Mouse (Mus musculus) forebrain, embryonic 16.5 days (tissue): ENCODE measurements around the gene Plekha6. TPM values are rescaled to one million over a fixed set of nuclear protein-coding genes. Genes with fewer than 3 reads are reported as not detected.
A peak's percentile ranks its signal among the peaks of the same experiment; 100 is the strongest.

Source experiments
- ATAC-seq: fragments of 200-750 bp; cut with Nextera tagmentation; 2 replicates; pipeline ENCODE4 v1.8.0; 2017; ENCODE audit warnings: mild to moderate bottlenecking, moderate library complexity
- H3K27ac ChIP-seq: fragments of 300-500 bp; sonication (generic); 2 replicates; pipeline ENCODE4 v1.5.1; 2014; ENCODE audit warnings: low read length, control low read depth
- H3K27me3 ChIP-seq: fragments of 300-500 bp; sonication (generic); replicated peaks from 2 replicates; pipeline ENCODE4 v1.6.1; 2014; ENCODE audit warnings: low read length; ENCODE audit not compliant: control insufficient read depth, insufficient read depth
- H3K36me3 ChIP-seq: fragments of 300-500 bp; sonication (generic); 2 replicates; pipeline ENCODE4 v1.6.1; 2014; ENCODE audit not compliant: control insufficient read depth, insufficient read depth
- H3K4me1 ChIP-seq: fragments of 300-500 bp; sonication (generic); replicated peaks from 2 replicates; pipeline ENCODE4 v1.6.1; 2014; ENCODE audit warnings: low read length; ENCODE audit not compliant: control insufficient read depth, insufficient read depth
- H3K4me2 ChIP-seq: fragments of 300-500 bp; sonication (generic); 2 replicates; pipeline ENCODE4 v1.6.1; 2014; ENCODE audit warnings: mild to moderate bottlenecking, low read length, control low read depth
- H3K4me3 ChIP-seq: fragments of 300-500 bp; sonication (generic); replicated peaks from 2 replicates; pipeline ENCODE4 v1.5.1; 2014; ENCODE audit warnings: mild to moderate bottlenecking, low read length, control low read depth
- H3K9ac ChIP-seq: fragments of 300-500 bp; sonication (generic); replicated peaks from 2 replicates; pipeline ENCODE4 v1.6.1; 2014; ENCODE audit warnings: low read depth, low read length, control low read depth
- H3K9me3 ChIP-seq: fragments of 300-500 bp; sonication (generic); 2 replicates; pipeline ENCODE4 v1.6.1; 2016; ENCODE audit warnings: low read length; ENCODE audit not compliant: control insufficient read depth
- WGBS: fragments of 180-500 bp; shearing (Covaris S2); extraction: QIAGEN DNeasy Blood & Tissue Kit; methylation state at CpG from one replicate; pipeline ENCODE4 v1.1.7; 2014; 5-methylcytosine and 5-hydroxymethylcytosine counted together
- polyA plus RNA-seq: library from polyadenylated mRNA; unstranded; fragments of >200 nt; fragmentation: Nextera tagmentation; extraction: Ambion mirVana; gene quantifications from 2 replicates; pipeline ENCODE4 v1.2.1, GENCODE M21; 2015

The Plekha6 gene
- polyA plus RNA-seq, 1 experiment from 2014 or later: 11.7 TPM

DNA sequence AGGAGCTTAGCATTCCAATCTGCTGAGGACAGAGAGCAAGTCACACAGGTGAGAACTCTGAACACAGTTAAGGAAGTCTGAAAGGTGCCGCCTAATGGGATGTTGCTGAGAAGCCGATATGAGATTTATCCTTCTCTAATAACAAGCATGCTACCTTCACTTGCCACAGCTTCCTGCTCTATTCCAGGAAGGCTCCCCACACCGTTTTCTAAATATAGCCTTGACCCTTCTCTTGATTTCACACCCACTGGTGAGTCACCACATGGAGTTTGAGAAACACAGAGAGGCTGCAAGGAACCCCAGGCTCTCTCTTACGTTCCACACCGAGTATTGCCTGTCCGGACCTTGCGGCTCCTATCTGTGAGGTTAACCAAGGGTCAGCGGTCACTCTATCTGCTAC, 24.7 kb downstream of the Plekha6 start:
- 76% methylated on average over 8 of the region's 8 CpGs for WGBS
- Histone ChIP-seq H3K4me3 (no peak overlapping the region), H3K4me2 (no peak overlapping the region), H3K36me3 (no peaks in the 10 kb centered on the region), H3K27ac (peak overlapping the region; percentile 73), H3K9ac (no peak overlapping the region), H3K27me3 (peaks cover 9% of the 10 kb centered on the region), H3K4me1 (peaks cover 17% of the 10 kb centered on the region), H3K9me3 (no peaks in the 10 kb centered on the region)
- no peak for ATAC-seq

DNA sequence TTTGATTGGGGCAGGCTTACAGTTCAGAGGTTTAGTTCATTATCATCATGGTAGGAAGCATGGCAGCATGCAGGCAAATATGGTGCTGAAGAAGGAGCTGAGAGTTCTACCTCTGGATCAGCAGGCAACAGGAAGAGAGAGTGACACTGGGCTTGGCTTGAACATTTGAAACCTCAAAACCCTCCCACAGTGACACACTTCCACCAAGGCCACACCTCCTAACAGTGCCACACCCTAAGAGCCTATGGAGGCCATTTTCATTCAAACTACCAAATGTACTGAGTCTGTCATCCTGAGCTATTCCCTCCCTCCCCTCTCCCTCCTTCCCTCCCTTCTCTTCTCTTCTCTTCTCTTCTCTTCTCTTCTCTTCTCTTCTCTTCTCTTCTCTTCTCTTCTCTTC, 25.5 kb downstream of the Plekha6 start:
- Histone ChIP-seq H3K4me1 (peaks cover 17% of the 10 kb centered on the region), H3K9me3 (no peaks in the 10 kb centered on the region), H3K27me3 (peaks cover 12% of the 10 kb centered on the region), H3K27ac (no peak overlapping the region), H3K36me3 (no peaks in the 10 kb centered on the region), H3K4me2 (no peak overlapping the region), H3K9ac (no peak overlapping the region), H3K4me3 (no peak overlapping the region)
- no peak for ATAC-seq

DNA sequence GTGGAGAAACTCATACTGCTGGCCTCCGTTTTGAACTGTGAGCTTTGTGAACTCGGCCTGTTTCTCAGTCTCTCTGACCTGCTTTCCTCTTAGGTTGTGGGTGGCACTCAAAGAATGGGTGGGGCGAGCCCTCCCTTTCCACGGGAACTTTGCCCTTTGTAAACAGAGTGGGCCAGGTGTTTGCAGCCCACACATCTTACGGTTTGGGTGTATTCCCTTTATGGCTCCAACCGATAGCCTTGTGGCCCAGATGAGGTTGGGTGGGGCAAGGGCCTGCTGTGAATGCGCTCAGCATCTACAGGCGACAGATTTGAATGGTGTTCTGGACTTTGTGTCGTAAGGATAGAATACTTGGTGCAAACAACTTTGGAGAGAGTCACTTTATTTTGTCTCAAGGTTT, 26.5 kb downstream of the Plekha6 start:
- H3K27me3 ChIP-seq: peaks cover 15% of the 10 kb centered on the region
- no peaks in the 10 kb centered on the region for H3K36me3 ChIP-seq
- H3K4me2 ChIP-seq: no peak overlapping the region
- no peak overlapping the region for H3K9ac ChIP-seq
- H3K9me3 ChIP-seq: no peaks in the 10 kb centered on the region
- no peak for ATAC-seq
- no peak overlapping the region for H3K4me3 ChIP-seq
- H3K27ac ChIP-seq: no peak overlapping the region
- WGBS: 91% methylated on average over 9 of the region's 9 CpGs
- H3K4me1 ChIP-seq: peaks cover 17% of the 10 kb centered on the region

DNA sequence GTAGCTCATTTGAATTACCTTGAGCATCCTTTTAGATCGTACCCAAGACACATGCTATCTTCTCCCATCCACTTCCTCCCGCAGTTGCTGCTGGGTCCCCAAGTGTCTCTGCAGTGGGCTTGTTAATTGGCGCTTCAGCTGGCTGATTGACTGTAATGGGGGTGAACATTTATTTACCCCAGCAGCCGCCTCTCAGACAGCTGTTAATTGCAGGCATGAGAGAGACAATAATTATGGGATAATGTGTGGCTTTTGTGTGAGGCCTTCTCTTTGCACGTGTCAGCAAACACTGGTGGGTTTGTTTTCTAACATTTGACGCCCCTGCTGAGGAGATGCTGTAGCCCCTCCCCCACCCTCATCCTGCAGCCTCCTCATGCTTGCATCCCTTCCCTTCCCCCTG, 32.2 kb downstream of the Plekha6 start:
- H3K27ac ChIP-seq: no peak overlapping the region
- H3K9ac ChIP-seq: no peak overlapping the region
- H3K4me3 ChIP-seq: no peak overlapping the region
- no peak overlapping the region for H3K4me2 ChIP-seq
- WGBS: 9% methylated on average over 6 of the region's 6 CpGs
- H3K9me3 ChIP-seq: no peaks in the 10 kb centered on the region
- ATAC-seq: peak; percentile 83
- H3K36me3 ChIP-seq: no peaks in the 10 kb centered on the region
- peaks cover 18% of the 10 kb centered on the region for H3K27me3 ChIP-seq
- peaks cover 20% of the 10 kb centered on the region for H3K4me1 ChIP-seq

DNA sequence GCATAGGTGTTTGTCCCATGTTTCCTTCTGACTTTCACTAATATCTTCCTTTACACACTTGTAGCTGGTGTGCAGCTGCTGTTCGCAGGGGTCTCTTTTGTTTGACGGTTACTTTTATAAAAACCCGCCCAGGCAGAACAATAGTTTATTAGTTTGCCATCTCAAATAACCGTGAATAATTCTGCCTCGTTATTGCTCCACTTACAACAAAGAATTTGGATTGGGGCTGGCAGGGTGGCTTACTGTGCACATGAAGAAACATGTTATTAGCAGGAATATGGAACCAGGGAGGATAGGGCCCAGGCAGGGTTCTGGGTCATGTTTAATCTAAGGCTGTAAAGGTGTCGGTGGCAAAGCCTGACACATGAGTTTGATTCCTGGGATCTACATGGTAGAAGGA, 33.3 kb downstream of the Plekha6 start:
- no peak overlapping the region for H3K4me2 ChIP-seq
- H3K36me3 ChIP-seq: no peaks in the 10 kb centered on the region
- WGBS: 19% methylated on average over 6 of the region's 6 CpGs
- H3K9ac ChIP-seq: no peak overlapping the region
- H3K27ac ChIP-seq: no peak overlapping the region
- peaks cover 20% of the 10 kb centered on the region for H3K4me1 ChIP-seq
- no peak for ATAC-seq
- H3K27me3 ChIP-seq: peaks cover 18% of the 10 kb centered on the region
- H3K4me3 ChIP-seq: no peak overlapping the region
- H3K9me3 ChIP-seq: no peaks in the 10 kb centered on the region

DNA sequence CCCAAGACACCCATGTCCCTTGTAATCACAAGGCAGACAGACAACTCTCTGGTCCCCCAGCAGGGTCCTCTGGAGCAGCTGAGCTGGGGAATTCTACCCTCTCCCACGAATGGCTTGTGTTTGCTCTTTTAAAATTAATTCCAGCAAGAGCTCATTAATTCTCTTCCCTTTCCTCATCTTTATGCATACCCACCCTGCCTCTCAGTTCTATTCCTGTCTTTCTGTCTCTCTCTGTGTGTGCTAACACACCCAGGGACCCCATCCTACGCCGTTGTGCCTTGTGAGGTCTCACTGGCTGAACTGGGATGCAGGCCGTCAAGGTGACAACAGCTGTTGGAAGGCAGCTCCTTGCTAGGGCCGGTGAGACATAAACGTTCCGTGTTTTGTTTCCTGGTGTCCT, 35.7 kb downstream of the Plekha6 start:
- peaks cover 4% of the 10 kb centered on the region; the same call in 1 of the 2 replicates for H3K27me3 ChIP-seq
- no peaks in the 10 kb centered on the region for H3K9me3 ChIP-seq
- peaks cover 20% of the 10 kb centered on the region for H3K4me1 ChIP-seq
- H3K4me2 ChIP-seq: no peak overlapping the region
- H3K27ac ChIP-seq: no peak overlapping the region
- ATAC-seq: 0 out of 2 replicates have a peak, but pooled peaks have one; percentile 51
- H3K9ac ChIP-seq: no peak overlapping the region
- no peaks in the 10 kb centered on the region for H3K36me3 ChIP-seq
- H3K4me3 ChIP-seq: no peak overlapping the region
- WGBS: 44% methylated on average over 7 of the region's 7 CpGs

DNA sequence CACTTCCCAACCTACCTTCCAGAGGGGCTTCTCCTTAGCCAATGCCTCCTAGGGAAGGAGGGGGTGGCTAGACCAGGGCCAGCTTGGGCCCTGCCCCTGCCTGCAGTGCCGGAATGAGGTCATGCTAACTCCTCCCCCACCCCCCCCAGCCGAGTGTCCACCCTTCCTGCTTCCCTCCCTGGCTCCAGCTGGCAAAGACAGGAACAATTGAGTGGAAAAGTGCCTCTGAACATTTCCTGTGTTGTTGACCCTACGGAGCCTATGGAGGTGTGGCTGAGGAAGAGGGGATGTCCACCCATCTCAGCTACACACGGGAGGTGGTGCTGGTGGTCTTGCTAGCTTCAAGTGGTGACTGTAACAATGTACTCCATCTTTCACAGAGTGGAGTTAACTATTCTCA, 37.5 kb downstream of the Plekha6 start:
- H3K9me3 ChIP-seq: no peaks in the 10 kb centered on the region
- no peak overlapping the region for H3K4me2 ChIP-seq
- H3K36me3 ChIP-seq: no peaks in the 10 kb centered on the region
- no peak overlapping the region for H3K27ac ChIP-seq
- H3K4me1 ChIP-seq: peaks cover 19% of the 10 kb centered on the region
- peaks cover 3% of the 10 kb centered on the region; the same call in 1 of the 2 replicates for H3K27me3 ChIP-seq
- no peak overlapping the region for H3K4me3 ChIP-seq
- no peak for ATAC-seq
- WGBS: 43% methylated on average over 4 of the region's 4 CpGs
- no peak overlapping the region for H3K9ac ChIP-seq

DNA sequence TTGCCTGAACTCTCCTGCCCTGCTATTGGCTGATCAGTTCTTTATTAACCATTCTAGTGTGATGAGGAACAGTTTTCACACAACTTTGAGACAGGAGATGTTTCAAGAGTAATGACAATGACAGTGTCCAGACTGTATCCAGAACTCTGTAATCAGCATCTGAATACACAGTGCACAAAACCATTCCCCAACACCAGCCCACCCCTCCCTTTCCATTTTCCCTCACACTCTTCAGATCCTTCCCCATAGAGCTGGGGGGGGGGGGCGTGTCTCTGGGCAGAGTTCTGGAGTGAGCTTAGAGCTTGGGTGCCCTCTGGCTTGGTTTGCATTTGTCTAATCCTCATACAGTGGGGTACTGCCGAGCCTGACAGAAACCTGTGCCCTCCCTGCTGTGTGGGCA, 39.7 kb downstream of the Plekha6 start:
- Histone ChIP-seq H3K4me1 (peaks cover 23% of the 10 kb centered on the region), H3K4me3 (no peak overlapping the region), H3K9me3 (no peaks in the 10 kb centered on the region), H3K27me3 (peaks cover 3% of the 10 kb centered on the region; the same call in 1 of the 2 replicates), H3K36me3 (no peaks in the 10 kb centered on the region), H3K9ac (no peak overlapping the region), H3K4me2 (no peak overlapping the region), H3K27ac (no peak overlapping the region)
- no peak for ATAC-seq
- 29% methylated on average over 2 of the region's 2 CpGs for WGBS

DNA sequence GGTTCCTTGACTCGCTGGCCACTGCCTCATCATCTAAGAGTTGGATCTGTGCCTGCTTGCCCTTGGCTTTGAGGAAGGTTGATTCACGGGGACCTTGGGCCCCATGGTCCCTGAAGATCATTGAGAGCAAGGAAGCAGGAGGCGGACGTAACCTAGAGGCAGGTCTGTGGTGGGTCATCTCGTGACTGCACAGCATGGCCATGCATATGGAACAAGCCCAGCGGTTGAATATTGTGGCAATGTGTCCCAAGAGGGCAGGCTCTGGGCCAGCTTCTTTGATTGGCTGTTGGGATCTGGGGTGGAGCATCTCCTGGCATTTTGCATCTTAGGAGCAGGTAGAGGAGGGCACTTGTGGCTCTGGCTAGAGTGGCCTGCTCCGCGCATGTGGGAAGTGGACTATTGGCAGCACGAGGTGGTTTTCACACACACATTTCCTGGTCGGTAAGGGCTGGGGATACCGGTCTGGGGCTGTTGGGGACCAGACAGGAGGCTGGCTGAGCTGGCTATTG, 40.4 kb downstream of the Plekha6 start:
- Histone ChIP-seq H3K4me3 (no peak overlapping the region), H3K9me3 (no peaks in the 10 kb centered on the region), H3K4me1 (peaks cover 21% of the 10 kb centered on the region), H3K4me2 (no peak overlapping the region), H3K27me3 (no peaks in the 10 kb centered on the region; the same call in 1 of the 2 replicates), H3K36me3 (no peaks in the 10 kb centered on the region), H3K27ac (no peak overlapping the region), H3K9ac (no peak overlapping the region)
- 69% methylated on average over 11 of the region's 11 CpGs for WGBS
- ATAC-seq: no peak

DNA sequence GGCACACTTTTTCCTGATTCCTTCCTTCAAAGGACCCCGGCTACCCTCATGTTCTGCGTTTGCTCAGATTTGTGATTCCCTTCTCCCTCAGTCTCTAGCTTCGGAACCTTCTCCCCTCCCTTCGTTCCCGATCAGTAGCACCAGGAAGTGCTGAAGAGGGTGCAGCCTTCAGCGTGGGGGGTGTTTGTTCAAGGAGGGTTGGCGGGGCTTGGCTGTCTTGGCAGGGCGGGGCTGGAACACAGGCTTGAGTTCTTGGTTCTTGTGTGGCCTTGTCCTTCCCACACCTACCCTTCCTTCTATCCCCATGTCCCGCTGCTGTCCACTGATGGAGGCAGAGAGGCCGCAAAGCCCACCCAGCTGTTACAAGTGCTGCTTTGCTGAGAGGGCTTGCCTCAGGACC, 41.0 kb downstream of the Plekha6 start:
- Histone ChIP-seq H3K9ac (no peak overlapping the region), H3K27me3 (no peaks in the 10 kb centered on the region; the same call in 1 of the 2 replicates), H3K9me3 (no peaks in the 10 kb centered on the region), H3K4me3 (no peak overlapping the region), H3K4me1 (peaks cover 21% of the 10 kb centered on the region), H3K4me2 (no peak overlapping the region), H3K27ac (no peak overlapping the region), H3K36me3 (no peaks in the 10 kb centered on the region)
- ATAC-seq: no peak
- 86% methylated on average over 10 of the region's 10 CpGs for WGBS
